Mouse (Mus musculus): Measurements from ENCODE around the gene Kxd1. TPM values are rescaled to one million over a fixed set of nuclear protein-coding genes. Genes with fewer than 3 reads are reported as not detected.
"Not testable (repeated sequence)": the region's sequence is repeated elsewhere in the genome, so short reads cannot be mapped to it uniquely, and the experiment has no call there.

Gene Kxd1
- total and polyA plus RNA-seq, 2 experiments from 2014 or later: 48.7 to 53.8 TPM

- Histone ChIP-seq H3K9me3 (ENCODE audit: low read length) (no peaks in the 10 kb centered on the region), H3K36me3 (ENCODE audit: insufficient read depth, low read length) (peaks cover 20% of the 10 kb centered on the region; the same call in 1 of the 2 replicates), H3K27ac (no peak overlapping the region), H3K4me1 (ENCODE audit: insufficient read depth, low read length) (peaks cover 4% of the 10 kb centered on the region; the same call in 1 of the 2 replicates), H3K4me3 (ENCODE audit: low read length) (no peak overlapping the region), H3K4me2 (ENCODE audit: low read depth, low read length) (no peak overlapping the region), H3K9ac (replicated peaks; ENCODE audit: low read length) (no peak overlapping the region), H3K27me3 (ENCODE audit: insufficient read depth, low read length) (no peaks in the 10 kb centered on the region)
- 96% methylated on average over 2 of the region's 2 CpGs for WGBS
- no peak for DNase-seq (ENCODE audit: low spot score)
- TF ChIP-seq CTCF (IDR thresholded peaks at IDR 0.05; ENCODE audit: low read depth): no peak
- no peak for ATAC-seq
Measured at GRCm38 (mm10) chr8:70511770-70512169, 16.0 kb downstream of the Kxd1 start.

DNA sequence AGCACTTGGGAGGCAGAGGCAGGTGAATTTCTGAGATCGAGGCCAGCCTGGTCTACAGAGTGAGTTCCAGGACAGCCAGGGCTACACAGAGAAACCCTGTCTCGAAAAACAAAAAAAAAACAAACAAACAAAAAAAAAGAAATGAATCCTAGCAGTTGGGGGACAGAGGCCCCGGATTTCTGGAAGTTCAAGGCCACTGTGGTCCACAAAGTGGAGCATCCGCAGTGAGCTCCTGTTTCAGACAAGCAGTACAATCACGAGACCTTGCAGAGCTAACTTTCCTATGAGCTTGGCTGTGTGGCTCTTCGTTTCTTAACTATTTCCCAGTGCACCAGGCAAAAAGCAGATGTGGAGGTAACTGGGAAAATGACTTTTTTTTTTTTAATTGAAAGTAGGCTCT, 16.6 kb downstream of the Kxd1 start:
- H3K9ac ChIP-seq (replicated peaks; ENCODE audit: low read length); H3K9me3 ChIP-seq (ENCODE audit: low read length); H3K4me1 ChIP-seq (ENCODE audit: insufficient read depth, low read length); H3K27me3 ChIP-seq (ENCODE audit: insufficient read depth, low read length); DNase-seq (ENCODE audit: low spot score); ATAC-seq: not testable (repeated sequence)
- WGBS: 86% methylated on average over 6 of the region's 6 CpGs
- Histone ChIP-seq H3K4me3 (ENCODE audit: low read length) (peak overlapping the region; percentile 90; the same call in 1 of the 2 replicates), H3K36me3 (ENCODE audit: insufficient read depth, low read length) (peaks cover 15% of the 10 kb centered on the region; the same call in 1 of the 2 replicates), H3K4me2 (ENCODE audit: low read depth, low read length) (peak overlapping the region; percentile 98; the same call in 1 of the 2 replicates), H3K27ac (peak overlapping the region; percentile 95; the same call in 1 of the 2 replicates)

- ATAC-seq: peak; percentile 89
- no peak for TF ChIP-seq CTCF (IDR thresholded peaks at IDR 0.05; ENCODE audit: low read depth)
- no peaks in the 10 kb centered on the region for H3K9me3 ChIP-seq (ENCODE audit: low read length)
Measured at GRCm38 (mm10) chr8:70510228-70510915, 17.4 kb downstream of the Kxd1 start, which contains the start of gene Uba52. Uba52 (minus strand) TSS chr8:70510801.

DNA sequence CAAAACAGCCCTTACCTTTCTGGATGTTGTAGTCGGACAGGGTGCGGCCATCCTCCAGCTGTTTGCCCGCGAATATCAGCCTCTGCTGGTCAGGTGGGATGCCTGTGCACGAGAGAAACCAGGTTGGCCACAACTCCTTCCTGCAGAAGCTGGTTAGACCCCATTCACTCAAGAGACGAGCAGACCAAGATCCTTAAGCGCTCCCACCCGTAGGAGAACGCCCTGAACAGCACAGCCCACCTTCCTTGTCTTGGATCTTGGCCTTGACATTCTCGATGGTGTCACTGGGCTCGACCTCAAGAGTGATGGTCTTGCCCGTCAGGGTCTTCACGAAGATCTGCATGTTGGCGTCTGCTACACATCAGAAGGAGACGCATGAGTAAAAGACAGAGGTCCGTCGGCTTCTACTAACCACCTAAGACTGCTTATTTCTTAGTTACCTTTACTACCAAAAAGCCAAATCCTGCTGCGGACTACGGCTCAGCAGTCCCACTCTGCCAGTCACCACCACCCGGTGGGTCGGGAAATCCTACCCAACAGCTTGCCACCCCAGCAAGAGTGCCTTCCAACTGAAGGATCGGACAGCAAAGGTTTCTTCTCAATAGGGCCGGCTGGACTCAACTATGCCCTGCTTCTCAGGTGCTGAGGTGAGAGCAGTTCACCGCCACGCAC, 18.3 kb downstream of the Kxd1 start:
- DNase-seq (ENCODE audit: low spot score) (no peak), ATAC-seq (no peak)
- H3K27me3 ChIP-seq (ENCODE audit: insufficient read depth, low read length): no peaks in the 10 kb centered on the region
- no peaks in the 10 kb centered on the region for H3K9me3 ChIP-seq (ENCODE audit: low read length)
- peak overlapping the region; percentile 76 for H3K9ac ChIP-seq (replicated peaks; ENCODE audit: low read length)
- no peak for TF ChIP-seq CTCF (IDR thresholded peaks at IDR 0.05; ENCODE audit: low read depth)
- H3K4me2 ChIP-seq (ENCODE audit: low read depth, low read length): peak overlapping the region; percentile 98
- WGBS: 17% methylated on average over 25 of the region's 25 CpGs
- peak overlapping the region; percentile 95 for H3K27ac ChIP-seq
- H3K36me3 ChIP-seq (ENCODE audit: insufficient read depth, low read length): peaks cover 15% of the 10 kb centered on the region; the same call in 1 of the 2 replicates
- H3K4me3 ChIP-seq (ENCODE audit: low read length): peak overlapping the region; percentile 90
- peaks cover 12% of the 10 kb centered on the region; the same call in 1 of the 2 replicates for H3K4me1 ChIP-seq (ENCODE audit: insufficient read depth, low read length)

More at GRCm38 (mm10) chr8:70510228-70510915, 17.4 kb downstream of the Kxd1 start, which contains the start of gene Uba52:
- no peaks in the 10 kb centered on the region for H3K27me3 ChIP-seq (ENCODE audit: insufficient read depth, low read length)
- peaks cover 12% of the 10 kb centered on the region; the same call in 1 of the 2 replicates for H3K4me1 ChIP-seq (ENCODE audit: insufficient read depth, low read length)
- H3K27ac ChIP-seq: peak within 1 kb of the TSS; percentile 95
- H3K36me3 ChIP-seq (ENCODE audit: insufficient read depth, low read length): peaks cover 15% of the 10 kb centered on the region; the same call in 1 of the 2 replicates
- WGBS: 1% methylated on average over 74 of the region's 74 CpGs
- peak within 1 kb of the TSS; percentile 90 for H3K4me3 ChIP-seq (ENCODE audit: low read length)
- H3K9ac ChIP-seq (replicated peaks; ENCODE audit: low read length): peak within 1 kb of the TSS; percentile 76
- DNase-seq (ENCODE audit: low spot score): peak; percentile 99
- H3K4me2 ChIP-seq (ENCODE audit: low read depth, low read length): peak within 1 kb of the TSS; percentile 98

- Histone ChIP-seq H3K27ac (peak overlapping the region; percentile 94; the same call in 1 of the 2 replicates), H3K9me3 (ENCODE audit: low read length) (no peaks in the 10 kb centered on the region), H3K9ac (replicated peaks; ENCODE audit: low read length) (no peak overlapping the region), H3K4me1 (ENCODE audit: insufficient read depth, low read length) (peaks cover 14% of the 10 kb centered on the region; the same call in 1 of the 2 replicates), H3K36me3 (ENCODE audit: insufficient read depth, low read length) (peaks cover 15% of the 10 kb centered on the region; the same call in 1 of the 2 replicates), H3K4me3 (ENCODE audit: low read length) (no peak overlapping the region), H3K27me3 (ENCODE audit: insufficient read depth, low read length) (0 out of 2 replicates have a peak, but pooled peaks cover 3% of the 10 kb centered on the region), H3K4me2 (ENCODE audit: low read depth, low read length) (no peak overlapping the region)
- no peak for TF ChIP-seq CTCF (IDR thresholded peaks at IDR 0.05; ENCODE audit: low read depth)
- WGBS: 70% methylated on average over 5 of the region's 5 CpGs
- DNase-seq (ENCODE audit: low spot score) (no peak), ATAC-seq (no peak)
Measured at GRCm38 (mm10) chr8:70507027-70507393, 20.7 kb downstream of the Kxd1 start.

DNA sequence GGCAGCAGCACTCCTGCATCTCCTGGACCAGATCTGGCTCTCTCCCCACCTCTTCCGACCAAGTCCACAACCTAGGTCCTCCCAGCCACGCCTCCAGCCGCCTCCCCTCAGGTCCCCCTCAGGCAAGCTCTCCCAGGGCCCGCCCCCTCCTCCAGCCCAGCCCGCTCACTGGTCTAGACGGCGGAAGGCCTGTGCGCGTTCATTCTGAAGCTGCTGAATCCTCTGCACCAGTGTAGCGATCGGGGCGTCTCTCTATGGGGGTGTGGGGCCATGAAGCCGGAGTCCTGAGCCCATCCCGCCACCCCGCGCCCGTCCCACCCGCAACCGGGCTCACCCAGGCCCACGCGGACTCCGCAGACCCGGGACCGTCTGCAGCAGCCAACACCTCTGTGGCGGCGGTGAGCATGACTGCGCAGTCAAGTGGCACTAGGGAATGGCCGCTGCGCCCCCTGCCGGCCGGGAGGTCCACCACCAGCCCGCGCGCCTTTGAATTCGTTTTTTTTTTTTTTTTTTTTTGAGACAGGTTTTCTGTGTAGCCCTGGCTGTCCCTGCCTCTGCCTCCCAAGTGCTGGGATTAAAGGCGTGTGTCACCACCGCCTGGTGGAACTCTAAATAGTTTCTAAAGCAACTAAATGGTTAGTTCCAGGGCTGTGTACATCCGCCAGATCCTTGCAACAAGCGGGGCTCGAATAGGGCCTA, 21.3 kb downstream of the Kxd1 start, which contains the start of gene Rex1bd:
TSS of gene Rex1bd (minus strand) at position 425 of the 699 bp plus-strand sequence.
- peak; percentile 95 for DNase-seq (ENCODE audit: low spot score)
- Histone ChIP-seq H3K9ac (replicated peaks; ENCODE audit: low read length) (peak within 1 kb of the TSS; percentile 78), H3K27ac (peak within 1 kb of the TSS; percentile 94), H3K4me1 (ENCODE audit: insufficient read depth, low read length) (peaks cover 14% of the 10 kb centered on the region; the same call in 1 of the 2 replicates), H3K9me3 (ENCODE audit: low read length) (no peaks in the 10 kb centered on the region), H3K36me3 (ENCODE audit: insufficient read depth, low read length) (peaks cover 15% of the 10 kb centered on the region; the same call in 1 of the 2 replicates), H3K4me2 (ENCODE audit: low read depth, low read length) (peak within 1 kb of the TSS; percentile 84), H3K4me3 (ENCODE audit: low read length) (peak within 1 kb of the TSS; percentile 66), H3K27me3 (ENCODE audit: insufficient read depth, low read length) (0 out of 2 replicates have a peak, but pooled peaks cover 8% of the 10 kb centered on the region)
- 1% methylated on average over 40 of the region's 40 CpGs for WGBS
- TF ChIP-seq CTCF (IDR thresholded peaks at IDR 0.05; ENCODE audit: low read depth): peak; percentile 91
- ATAC-seq: peak; percentile 86
